Mouse (Mus musculus) heart, postnatal 0 days (tissue): Measurements from ENCODE around the gene Erp27. TPM values are rescaled to one million over a fixed set of nuclear protein-coding genes. Genes with fewer than 3 reads are reported as not detected.

Experiments
- ATAC-seq: fragments of 200-750 bp; cut with Nextera tagmentation; 2 replicates; pipeline ENCODE4 v1.8.0; 2017; ENCODE audit warnings: low read depth, moderate number of reproducible peaks, moderate library complexity; ENCODE audit not compliant: insufficient read depth
- DNase-seq: peaks from one replicate; pipeline ENCODE4 v3.0.0-alpha.2; 2016; ENCODE audit warnings: low spot score
- H3K27ac ChIP-seq: fragments of 300-500 bp; sonication (generic); 2 replicates; pipeline ENCODE4 v1.5.1; 2014; ENCODE audit warnings: low read depth, mild to moderate bottlenecking
- H3K27me3 ChIP-seq: fragments of 300-500 bp; sonication (generic); 2 replicates; pipeline ENCODE4 v1.6.1; 2014; ENCODE audit warnings: low read length, mixed read lengths; ENCODE audit not compliant: control insufficient read depth, insufficient read depth
- H3K36me3 ChIP-seq: fragments of 300-500 bp; sonication (generic); replicated peaks from 2 replicates; pipeline ENCODE4 v1.6.1; 2014; ENCODE audit warnings: low read length, mixed read lengths; ENCODE audit not compliant: control insufficient read depth, insufficient read depth
- H3K4me1 ChIP-seq: fragments of 300-500 bp; sonication (generic); 2 replicates; pipeline ENCODE4 v1.6.1; 2014; ENCODE audit warnings: antibody characterized with exemption; ENCODE audit not compliant: control insufficient read depth, insufficient read depth
- H3K4me2 ChIP-seq: fragments of 300-500 bp; sonication (generic); 2 replicates; pipeline ENCODE4 v1.6.1; 2014; ENCODE audit warnings: low read depth, mild to moderate bottlenecking, low read length, moderate library complexity
- H3K4me3 ChIP-seq: fragments of 300-500 bp; sonication (generic); 2 replicates; pipeline ENCODE4 v1.5.1; 2014; ENCODE audit warnings: low read depth, low read length
- H3K9ac ChIP-seq: fragments of 300-500 bp; sonication (generic); replicated peaks from 2 replicates; pipeline ENCODE4 v1.6.1; 2014; ENCODE audit warnings: low read depth, low read length, mixed read lengths
- H3K9me3 ChIP-seq: fragments of 300-500 bp; sonication (generic); replicated peaks from 2 replicates; pipeline ENCODE4 v1.6.1; 2016; ENCODE audit warnings: low read length; ENCODE audit not compliant: control insufficient read depth
- CTCF ChIP-seq: IDR thresholded peaks from 2 replicates; pipeline ENCODE4 v1.5.1; 2016; ENCODE audit warnings: antibody characterized with exemption, control low read depth, low read depth
- EP300 ChIP-seq: IDR thresholded peaks from 2 replicates; pipeline ENCODE4 v1.6.1; 2016; ENCODE audit warnings: antibody characterized with exemption, low read depth
- WGBS: fragments of 180-500 bp; shearing (Covaris S2); extraction: QIAGEN DNeasy Blood & Tissue Kit; methylation state at CpG from one replicate; pipeline ENCODE4 v1.1.7; 2014; 5-methylcytosine and 5-hydroxymethylcytosine counted together
- polyA plus RNA-seq: library from polyadenylated mRNA; unstranded; fragments of >200 nt; fragmentation: Nextera tagmentation; extraction: Ambion mirVana; gene quantifications from 2 replicates; pipeline ENCODE4 v1.2.1, GENCODE M21; 2015
- total RNA-seq: library from RNA; depleted of rRNA; stranded (reverse); fragments of >200 nt; gene quantifications from 2 replicates; pipeline ENCODE4 v1.2.3, GENCODE M21; 2014; ENCODE audit warnings: low replicate concordance

Gene Erp27
- total and polyA plus RNA-seq, 2 experiments from 2014 or later: 0.83 TPM; not detected in 1

- 98% methylated on average over 6 of the region's 6 CpGs for WGBS
- TF ChIP-seq CTCF (no peak), EP300 (no peak)
- ATAC-seq: no peak
- H3K27me3 ChIP-seq: no peaks in the 10 kb centered on the region
- DNase-seq: no peak
- H3K4me1 ChIP-seq: peaks cover 15% of the 10 kb centered on the region; the same call in 1 of the 2 replicates
- no peak overlapping the region for H3K4me3 ChIP-seq
- no peaks in the 10 kb centered on the region for H3K36me3 ChIP-seq
- H3K9me3 ChIP-seq: no peaks in the 10 kb centered on the region
- no peak overlapping the region for H3K4me2 ChIP-seq
- H3K9ac ChIP-seq: no peak overlapping the region
- H3K27ac ChIP-seq: no peak overlapping the region; the same call in 1 of the 2 replicates
Observed at GRCm38 (mm10) chr6:136914234-136914633, 7.7 kb downstream of the Erp27 start.

- Histone ChIP-seq H3K27me3 (no peaks in the 10 kb centered on the region), H3K9me3 (no peaks in the 10 kb centered on the region), H3K9ac (0 out of 2 replicates have a peak overlapping the region, but pooled peaks have one; percentile 30), H3K4me1 (peaks cover 15% of the 10 kb centered on the region; the same call in 1 of the 2 replicates), H3K27ac (peak overlapping the region; percentile 21; the same call in 1 of the 2 replicates), H3K36me3 (no peaks in the 10 kb centered on the region), H3K4me3 (no peak overlapping the region), H3K4me2 (peak overlapping the region; percentile 55)
- 19% methylated on average over 18 of the region's 18 CpGs for WGBS
- DNase-seq (no peak), ATAC-seq (peak; percentile 53; the same call in 1 of the 2 replicates)
- TF ChIP-seq CTCF (no peak), EP300 (no peak)
Observed at GRCm38 (mm10) chr6:136913384-136914126, 8.4 kb downstream of the Erp27 start.

DNA sequence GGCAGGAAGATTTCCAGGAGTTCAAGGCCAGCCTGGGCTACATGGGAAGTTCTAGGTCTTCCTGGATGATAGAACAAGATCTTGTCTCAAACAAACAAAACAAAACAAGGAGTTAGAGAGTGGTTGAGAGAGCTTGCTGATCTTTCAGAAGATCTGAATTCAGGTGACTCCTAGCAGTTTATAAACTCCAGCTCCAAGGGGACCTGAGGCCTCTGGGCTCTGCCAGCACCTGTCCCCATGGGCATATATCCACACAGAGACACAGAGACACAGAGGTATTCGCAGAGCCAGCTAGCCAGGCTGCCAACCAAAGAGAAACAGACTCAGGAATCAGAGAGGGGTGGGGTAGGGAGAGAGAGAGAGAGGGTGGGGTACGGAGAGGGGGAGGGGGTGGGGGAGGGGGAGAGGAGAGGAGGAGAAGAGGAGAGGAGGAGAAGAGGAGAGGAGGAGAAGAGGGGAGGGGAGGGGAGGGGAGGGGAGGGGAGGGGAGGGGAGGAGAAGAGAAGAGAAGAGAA, 9.2 kb downstream of the Erp27 start:
- TF ChIP-seq EP300 (no peak), CTCF (no peak)
- Histone ChIP-seq H3K27ac (no peak overlapping the region), H3K4me2 (no peak overlapping the region)

GRCm38 (mm10) chr6:136910247-136910890, 11.6 kb downstream of the Erp27 start:
- Histone ChIP-seq H3K4me1 (peaks cover 18% of the 10 kb centered on the region; the same call in 1 of the 2 replicates), H3K9me3 (no peaks in the 10 kb centered on the region), H3K27me3 (no peaks in the 10 kb centered on the region), H3K4me2 (no peak overlapping the region), H3K27ac (no peak overlapping the region), H3K9ac (no peak overlapping the region), H3K4me3 (no peak overlapping the region), H3K36me3 (no peaks in the 10 kb centered on the region)
- ATAC-seq (no peak), DNase-seq (no peak)
- no peak for TF ChIP-seq EP300
- WGBS: 49% methylated on average over 9 of the region's 9 CpGs

More for the DNA sequence above, 9.2 kb downstream of the Erp27 start:
- DNase-seq (no peak), ATAC-seq (no peak)
- WGBS: 71% methylated on average over 1 of the region's 2 CpGs
- Histone ChIP-seq H3K9ac (no peak overlapping the region), H3K36me3 (no peaks in the 10 kb centered on the region), H3K27me3 (no peaks in the 10 kb centered on the region), H3K4me1 (peaks cover 15% of the 10 kb centered on the region; the same call in 1 of the 2 replicates), H3K9me3 (no peaks in the 10 kb centered on the region), H3K4me3 (no peak overlapping the region)

DNA sequence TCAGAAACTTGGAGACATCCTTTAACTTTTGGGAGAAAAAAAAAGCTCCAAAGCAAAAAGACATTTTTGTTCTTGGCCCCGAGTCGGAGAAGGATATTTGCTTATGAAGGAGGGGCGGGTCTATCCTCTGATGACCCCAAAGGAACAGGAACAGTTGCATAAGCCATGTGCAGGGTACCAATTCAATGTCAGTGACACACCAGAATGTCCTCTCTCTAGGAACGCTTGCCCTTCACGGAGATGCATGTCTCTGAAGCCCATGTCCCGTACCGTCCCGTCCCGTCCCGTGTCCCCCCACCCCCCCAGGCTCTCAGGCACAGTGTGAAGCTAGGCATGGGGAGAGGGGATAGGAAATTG, 15.1 kb downstream of the Erp27 start:
- WGBS: 72% methylated on average over 10 of the region's 10 CpGs
- DNase-seq: no peak
- H3K4me2 ChIP-seq: no peak overlapping the region
- H3K36me3 ChIP-seq: no peaks in the 10 kb centered on the region
- peaks cover 9% of the 10 kb centered on the region; the same call in 1 of the 2 replicates for H3K4me1 ChIP-seq
- ATAC-seq: no peak
- H3K27me3 ChIP-seq: no peaks in the 10 kb centered on the region
- no peak for TF ChIP-seq EP300
- H3K9ac ChIP-seq: no peak overlapping the region
- no peaks in the 10 kb centered on the region for H3K9me3 ChIP-seq
- no peak overlapping the region for H3K4me3 ChIP-seq
- H3K27ac ChIP-seq: peak overlapping the region; percentile 21; the same call in 1 of the 2 replicates
